Mouse (Mus musculus): Measurements from ENCODE around the gene Dnaic1. TPM values are rescaled to one million over a fixed set of nuclear protein-coding genes. Genes with fewer than 3 reads are reported as not detected.

Dnaic1 gene
- total RNA-seq, 1 experiment, result 1.7 TPM

DNA sequence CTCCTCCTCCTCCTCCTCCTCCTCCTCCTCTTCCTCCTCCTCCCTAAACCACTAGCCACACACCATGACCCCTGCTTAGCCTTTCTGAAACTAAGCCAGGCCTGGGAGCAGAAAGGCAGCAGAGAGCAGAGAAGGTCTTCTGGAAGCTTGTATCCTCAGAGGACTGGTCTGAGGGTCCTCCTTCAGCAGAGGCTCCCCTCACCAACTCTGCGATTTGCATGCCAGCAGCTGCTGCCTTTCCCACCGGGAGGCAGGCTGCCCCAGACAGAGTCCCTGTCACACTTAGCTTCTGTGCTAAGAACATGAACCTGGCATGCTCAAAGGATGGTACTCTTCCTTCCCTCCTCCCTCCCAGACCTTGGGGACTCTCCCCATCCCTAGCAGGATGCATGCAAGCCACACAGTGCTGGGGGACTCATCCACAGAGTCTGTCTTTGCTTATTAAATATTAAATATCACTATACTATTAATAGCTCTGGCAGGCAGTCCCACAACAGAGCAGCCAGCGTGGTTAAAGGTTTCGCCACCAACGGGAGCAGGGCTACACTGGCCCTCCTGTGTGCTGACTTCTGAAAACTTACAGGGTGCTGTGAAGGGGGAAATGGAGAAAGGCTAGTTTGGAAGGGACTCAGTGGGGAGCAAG is 13.1 kb upstream of the Dnaic1 start:
- in situ Hi-C loops (cut with MboI; ENCODE audit: low sequenced_read_pairs in 2 of 2, unreplicated experiment in 2 of 2), result loop anchor here (10.0 to 25.0 kb wide), 2 partner anchors 148 to 156 kb away; partner anchors contain the start of genes Dctn3 (in 1 of the 2) and Rpp25l (in 1 of the 2)
- H3K4me3 ChIP-seq (ENCODE audit: insufficient read depth in 1 of 2, low read depth in 1 of 2, low read length in 2 of 2, poor library complexity in 1 of 2, severe bottlenecking in 1 of 2), result no peak overlapping the region
- no peak overlapping the region for H3K9ac ChIP-seq (ENCODE audit: insufficient read depth, low read depth, low read length, poor library complexity, severe bottlenecking)
- no peaks in the 10 kb centered on the region for H3K9me3 ChIP-seq (ENCODE audit: control insufficient read depth, insufficient read depth, low read depth, low read length)
- no peak for TF ChIP-seq ZNF384 (IDR thresholded peaks at IDR 0.05; ENCODE audit: low read depth, low read length)
- no peak for TF ChIP-seq HCFC1 (IDR thresholded peaks at IDR 0.05; ENCODE audit: borderline replicate concordance, insufficient read depth, low read length)
- no peak for TF ChIP-seq CHD2 (IDR thresholded peaks at IDR 0.05; ENCODE audit: low read depth, low read length)
- TF ChIP-seq ZC3H11A (IDR thresholded peaks at IDR 0.05; ENCODE audit: borderline replicate concordance, low read depth, low read length), result no peak
- no peak for TF ChIP-seq MAFK (IDR thresholded peaks at IDR 0.05; ENCODE audit: insufficient read depth, low read depth, low read length)
- no peak overlapping the region for H3K27ac ChIP-seq (ENCODE audit: insufficient read depth, low read depth, low read length, poor library complexity, severe bottlenecking)
- no peaks in the 10 kb centered on the region for H3K4me1 ChIP-seq (ENCODE audit: control insufficient read depth in 2 of 2, insufficient read depth in 2 of 2, low read length in 2 of 2, poor library complexity in 1 of 2)
- DNase-seq (ENCODE audit: low read depth, low spot score), result no peak
- H3K36me3 ChIP-seq (ENCODE audit: control insufficient read depth, insufficient read depth, low read length, poor library complexity, severe bottlenecking), result no peaks in the 10 kb centered on the region

DNA sequence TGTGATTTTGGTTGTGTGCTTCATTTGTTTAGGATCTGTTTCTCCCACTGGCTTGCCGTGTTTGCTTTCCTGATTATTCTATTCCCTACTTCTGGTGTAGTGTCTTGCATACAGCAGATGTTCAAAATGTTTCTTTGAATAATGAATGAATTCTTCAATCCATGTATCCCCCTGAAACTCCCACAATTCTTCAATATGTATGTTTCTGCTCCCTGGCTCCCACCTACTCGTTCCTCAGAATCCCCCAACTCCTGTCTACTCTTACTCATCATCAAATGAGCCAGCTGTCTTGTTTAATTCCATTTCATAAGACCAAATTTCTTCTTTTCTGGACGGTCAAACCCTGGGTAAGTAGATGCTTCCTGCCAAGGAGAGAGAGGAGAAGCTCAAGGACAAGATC is 12.5 kb upstream of the Dnaic1 start:
- no peaks in the 10 kb centered on the region for H3K9me3 ChIP-seq (ENCODE audit: control insufficient read depth, insufficient read depth, low read depth, low read length)
- in situ Hi-C loops (cut with MboI; ENCODE audit: low sequenced_read_pairs in 2 of 2, unreplicated experiment in 2 of 2), result loop anchor here (10.0 to 25.0 kb wide), 2 partner anchors 148 to 155 kb away; partner anchors contain the start of genes Dctn3 (in 1 of the 2) and Rpp25l (in 1 of the 2)
- no peak for TF ChIP-seq ZNF384 (IDR thresholded peaks at IDR 0.05; ENCODE audit: low read depth, low read length)
- TF ChIP-seq CHD2 (IDR thresholded peaks at IDR 0.05; ENCODE audit: low read depth, low read length), result no peak
- TF ChIP-seq HCFC1 (IDR thresholded peaks at IDR 0.05; ENCODE audit: borderline replicate concordance, insufficient read depth, low read length), result no peak
- TF ChIP-seq MAFK (IDR thresholded peaks at IDR 0.05; ENCODE audit: insufficient read depth, low read depth, low read length), result no peak

DNA sequence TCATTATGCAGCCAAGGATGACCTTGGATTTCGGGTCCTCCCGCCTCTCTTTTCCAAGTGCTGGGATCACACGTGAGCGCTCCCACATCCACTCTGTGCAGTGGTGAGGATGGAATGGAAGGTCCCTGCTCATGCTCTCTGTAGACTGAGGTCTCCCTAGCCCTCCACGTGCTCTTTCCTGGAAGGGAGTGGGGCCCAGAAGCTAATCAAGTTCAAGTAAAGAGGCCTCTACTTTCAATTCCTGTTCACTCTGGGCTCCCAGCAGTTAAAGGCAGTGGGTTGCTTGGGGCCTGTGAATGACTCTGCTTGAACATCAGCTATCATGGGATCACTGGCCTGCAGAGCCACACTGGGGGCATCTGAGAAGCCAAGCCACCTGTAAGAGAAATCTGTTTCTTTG is 6.3 kb upstream of the Dnaic1 start:
- in situ Hi-C loops (cut with MboI; ENCODE audit: low sequenced_read_pairs in 2 of 2, unreplicated experiment in 2 of 2), result loop anchor here in 1 of 2 experiments (25.0 kb wide), 1 partner anchor 149 kb away; the partner anchor contains the start of genes Dctn3 and Rpp25l
- Histone ChIP-seq H3K36me3 (ENCODE audit: control insufficient read depth, insufficient read depth, low read length, poor library complexity, severe bottlenecking) (no peaks in the 10 kb centered on the region), H3K4me1 (ENCODE audit: control insufficient read depth in 2 of 2, insufficient read depth in 2 of 2, low read length in 2 of 2, poor library complexity in 1 of 2) (peaks cover 0 to 2% of the 10 kb centered on the region in 2 experiments; a peak in 1 of 4 replicates), H3K9me3 (ENCODE audit: control insufficient read depth, insufficient read depth, low read depth, low read length) (no peaks in the 10 kb centered on the region), H3K4me3 (ENCODE audit: insufficient read depth in 1 of 2, low read depth in 1 of 2, low read length in 2 of 2, poor library complexity in 1 of 2, severe bottlenecking in 1 of 2) (no peak overlapping the region), H3K27ac (ENCODE audit: insufficient read depth, low read depth, low read length, poor library complexity, severe bottlenecking) (no peak overlapping the region), H3K9ac (ENCODE audit: insufficient read depth, low read depth, low read length, poor library complexity, severe bottlenecking) (no peak overlapping the region)
- no peak for DNase-seq (ENCODE audit: low read depth, low spot score)
- TF ChIP-seq HCFC1 (IDR thresholded peaks at IDR 0.05; ENCODE audit: borderline replicate concordance, insufficient read depth, low read length) (no peak), ZC3H11A (IDR thresholded peaks at IDR 0.05; ENCODE audit: borderline replicate concordance, low read depth, low read length) (no peak), ZNF384 (IDR thresholded peaks at IDR 0.05; ENCODE audit: low read depth, low read length) (no peak), CHD2 (IDR thresholded peaks at IDR 0.05; ENCODE audit: low read depth, low read length) (no peak), MAFK (IDR thresholded peaks at IDR 0.05; ENCODE audit: insufficient read depth, low read depth, low read length) (no peak)

More for the DNA sequence above, 12.5 kb upstream of the Dnaic1 start:
- no peak overlapping the region for H3K9ac ChIP-seq (ENCODE audit: insufficient read depth, low read depth, low read length, poor library complexity, severe bottlenecking)
- no peaks in the 10 kb centered on the region for H3K36me3 ChIP-seq (ENCODE audit: control insufficient read depth, insufficient read depth, low read length, poor library complexity, severe bottlenecking)
- DNase-seq (ENCODE audit: low read depth, low spot score), result no peak
- no peak overlapping the region for H3K4me3 ChIP-seq (ENCODE audit: insufficient read depth in 1 of 2, low read depth in 1 of 2, low read length in 2 of 2, poor library complexity in 1 of 2, severe bottlenecking in 1 of 2)
- H3K4me1 ChIP-seq (ENCODE audit: control insufficient read depth in 2 of 2, insufficient read depth in 2 of 2, low read length in 2 of 2, poor library complexity in 1 of 2), result no peaks in the 10 kb centered on the region
- H3K27ac ChIP-seq (ENCODE audit: insufficient read depth, low read depth, low read length, poor library complexity, severe bottlenecking), result no peak overlapping the region

DNA sequence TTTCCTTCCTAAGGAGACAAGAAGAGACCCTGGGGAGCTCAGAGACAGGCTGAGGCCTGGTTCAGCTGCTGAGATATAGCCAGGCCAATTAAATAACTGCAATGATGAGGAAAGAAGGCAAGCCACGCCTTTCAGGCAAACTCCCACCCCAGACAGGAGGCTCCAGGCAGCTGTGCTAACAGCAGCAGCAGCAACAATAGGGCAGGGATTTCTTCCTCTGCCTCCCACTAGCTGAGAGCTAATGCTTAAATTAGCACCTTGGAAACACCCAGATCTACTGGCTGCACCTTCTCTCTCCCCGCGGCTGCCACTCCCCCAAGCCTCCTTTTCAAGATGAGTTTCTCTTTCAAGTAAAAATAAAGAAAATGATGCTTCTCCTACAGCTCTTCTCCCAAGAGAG is 3.5 kb upstream of the Dnaic1 start:
- TF ChIP-seq ZC3H11A (IDR thresholded peaks at IDR 0.05; ENCODE audit: borderline replicate concordance, low read depth, low read length), result no peak
- TF ChIP-seq ZNF384 (IDR thresholded peaks at IDR 0.05; ENCODE audit: low read depth, low read length), result no peak
- TF ChIP-seq MAFK (IDR thresholded peaks at IDR 0.05; ENCODE audit: insufficient read depth, low read depth, low read length), result no peak
- no peak for TF ChIP-seq CHD2 (IDR thresholded peaks at IDR 0.05; ENCODE audit: low read depth, low read length)
- no peak for TF ChIP-seq HCFC1 (IDR thresholded peaks at IDR 0.05; ENCODE audit: borderline replicate concordance, insufficient read depth, low read length)
- H3K27ac ChIP-seq (ENCODE audit: insufficient read depth, low read depth, low read length, poor library complexity, severe bottlenecking), result no peak overlapping the region
- H3K4me1 ChIP-seq (ENCODE audit: control insufficient read depth in 2 of 2, insufficient read depth in 2 of 2, low read length in 2 of 2, poor library complexity in 1 of 2), result peaks cover 0 to 5% of the 10 kb centered on the region in 2 experiments; a peak in 1 of 4 replicates
- H3K4me3 ChIP-seq (ENCODE audit: insufficient read depth in 1 of 2, low read depth in 1 of 2, low read length in 2 of 2, poor library complexity in 1 of 2, severe bottlenecking in 1 of 2), result no peak overlapping the region
- DNase-seq (ENCODE audit: low read depth, low spot score), result no peak
- no peaks in the 10 kb centered on the region for H3K36me3 ChIP-seq (ENCODE audit: control insufficient read depth, insufficient read depth, low read length, poor library complexity, severe bottlenecking)
- H3K9ac ChIP-seq (ENCODE audit: insufficient read depth, low read depth, low read length, poor library complexity, severe bottlenecking), result no peak overlapping the region
- H3K9me3 ChIP-seq (ENCODE audit: control insufficient read depth, insufficient read depth, low read depth, low read length), result no peaks in the 10 kb centered on the region
- in situ Hi-C loops (cut with MboI; ENCODE audit: low sequenced_read_pairs in 2 of 2, unreplicated experiment in 2 of 2), result loop anchor here in 1 of 2 experiments (25.0 kb wide), 1 partner anchor 146 kb away; the partner anchor contains the start of genes Dctn3 and Rpp25l
